Mouse (Mus musculus): ENCODE measurements around the gene Spc24. TPM values are rescaled to one million over a fixed set of nuclear protein-coding genes. Genes with fewer than 3 reads are reported as not detected.

Spc24 gene
- polyA plus RNA-seq, 1 experiment from 2014 or later = 94.2 TPM

DNA sequence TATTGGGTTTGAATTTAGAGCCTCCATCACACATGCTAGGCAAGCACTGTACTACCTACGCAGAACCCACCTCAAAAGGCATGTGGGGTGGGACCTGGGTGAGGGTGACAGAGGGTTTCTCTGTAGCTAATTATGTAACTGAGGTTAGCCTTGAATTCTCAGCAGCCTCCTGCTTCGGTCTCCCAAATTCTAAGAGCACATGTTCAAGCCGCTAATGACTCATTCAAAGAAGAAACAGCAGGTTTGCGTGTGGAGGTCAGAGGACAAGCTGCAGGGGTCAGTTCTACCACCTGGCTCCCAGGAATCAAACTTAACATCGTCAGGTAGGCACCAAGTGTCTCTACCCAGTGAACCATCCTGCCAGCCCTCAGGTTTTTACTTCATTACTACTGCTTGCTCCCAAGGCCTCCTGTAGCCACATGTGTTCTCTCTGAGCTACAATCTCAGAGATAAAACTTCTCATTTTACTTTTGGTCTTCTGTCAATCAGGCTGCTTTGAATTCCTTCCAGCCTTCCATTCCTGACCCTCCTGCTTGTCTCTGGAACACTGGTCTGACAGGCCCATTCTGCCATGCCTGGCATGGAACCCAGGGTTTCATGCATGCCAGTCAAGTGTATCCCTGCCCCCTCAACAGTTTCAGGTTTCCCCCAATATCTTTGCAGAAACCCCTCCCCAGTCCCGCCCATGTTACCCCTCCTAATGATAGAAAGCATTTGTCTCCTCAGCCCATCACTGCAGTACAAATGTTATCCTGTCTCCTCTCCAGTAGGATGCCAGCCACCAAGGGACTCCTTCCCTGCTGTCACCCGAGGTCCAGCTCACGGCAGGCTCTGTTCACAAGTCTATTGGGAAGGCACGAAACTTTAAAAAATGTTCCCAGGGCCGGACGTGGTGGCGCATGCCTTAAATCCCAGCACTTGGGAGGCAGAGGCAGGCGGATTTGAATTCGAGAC is 1.2 kb downstream of the Spc24 start:
- H3K27ac ChIP-seq = no peak overlapping the region
- H3K4me1 ChIP-seq (replicated peaks) = peaks cover 22% of the 10 kb centered on the region
- peak overlapping the region; percentile 90 for H3K4me3 ChIP-seq (replicated peaks)
- 55% methylated on average over 14 of the region's 14 CpGs for WGBS
- peak overlapping the region; percentile 76 for H3K4me2 ChIP-seq (replicated peaks)
- ATAC-seq = no peak
- H3K9ac ChIP-seq = peak overlapping the region; percentile 95
- H3K27me3 ChIP-seq (replicated peaks) = no peaks in the 10 kb centered on the region
- H3K36me3 ChIP-seq = peaks cover 4% of the 10 kb centered on the region; the same call in 1 of the 2 replicates
- no peaks in the 10 kb centered on the region for H3K9me3 ChIP-seq

DNA sequence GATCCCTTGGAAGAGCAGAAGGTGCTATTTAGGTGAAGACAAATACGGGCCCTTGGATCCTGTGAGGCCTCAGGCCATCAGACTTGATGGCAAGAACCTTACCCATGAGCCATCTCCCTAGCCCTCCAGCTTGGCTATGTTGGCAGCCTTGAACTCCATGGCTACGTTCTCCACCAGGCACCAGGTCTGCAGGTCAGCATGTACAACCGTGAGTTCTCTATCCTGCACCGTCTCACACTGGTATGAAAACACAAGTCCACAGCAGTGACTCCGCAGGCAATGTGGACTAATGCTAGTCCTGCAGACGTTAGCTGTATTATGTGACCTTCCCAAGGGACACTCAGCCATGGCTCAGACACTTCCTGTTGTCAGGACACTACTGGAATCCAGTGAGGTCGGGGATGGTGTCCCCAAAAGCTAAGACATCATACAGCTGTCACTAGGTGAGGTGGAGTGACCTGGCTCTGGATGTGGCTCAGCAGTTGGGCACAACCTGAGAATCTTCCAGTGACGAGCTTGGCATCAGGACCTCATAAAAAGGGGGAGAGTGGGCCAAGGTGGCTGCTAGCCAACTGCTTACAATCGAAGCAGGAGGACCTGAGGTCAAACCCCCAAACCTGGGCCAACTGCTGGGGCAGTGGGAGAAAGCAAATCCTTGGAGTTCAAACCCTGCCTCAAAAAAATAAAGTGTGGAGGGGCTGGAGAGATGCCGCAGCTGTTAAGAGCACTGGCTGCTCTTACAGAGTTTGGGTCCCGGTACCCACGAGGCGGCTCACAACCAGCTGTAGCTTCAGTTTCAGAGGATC is 5.4 kb downstream of the Spc24 start:
- WGBS = 79% methylated on average over 13 of the region's 13 CpGs
- no peak overlapping the region for H3K9ac ChIP-seq

DNA sequence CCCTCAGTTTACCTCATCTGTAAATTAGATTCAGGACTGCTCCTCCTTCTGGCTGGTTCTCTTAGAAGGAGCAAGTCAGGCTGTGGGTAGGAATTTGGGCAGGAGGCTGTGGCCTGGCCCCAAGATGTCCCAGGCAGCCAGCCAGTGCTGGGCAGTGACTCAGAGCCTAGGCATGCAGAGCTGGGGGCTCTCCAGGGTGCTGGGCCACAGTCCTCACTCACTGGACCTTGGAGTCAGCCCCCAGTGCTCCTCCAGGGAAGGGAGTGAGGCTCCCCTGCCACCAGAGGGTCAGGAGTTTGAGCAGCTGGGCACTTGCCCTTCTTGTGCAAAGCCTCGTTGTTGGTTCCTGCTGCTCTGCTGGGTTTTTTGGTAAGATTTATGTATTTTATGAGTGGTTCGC is 6.1 kb downstream of the Spc24 start:
- H3K27ac ChIP-seq = peak overlapping the region; percentile 55
- peaks cover 30% of the 10 kb centered on the region for H3K4me1 ChIP-seq (replicated peaks)
- no peak overlapping the region for H3K4me2 ChIP-seq (replicated peaks)
- peak overlapping the region; percentile 15; the same call in 1 of the 2 replicates for H3K9ac ChIP-seq
- H3K9me3 ChIP-seq = no peaks in the 10 kb centered on the region
- H3K27me3 ChIP-seq (replicated peaks) = no peaks in the 10 kb centered on the region
- WGBS = 69% methylated on average over 2 of the region's 2 CpGs
- peaks cover 14% of the 10 kb centered on the region for H3K36me3 ChIP-seq
- ATAC-seq = peak; percentile 48; the same call in 1 of the 2 replicates
- H3K4me3 ChIP-seq (replicated peaks) = no peak overlapping the region

More for the DNA sequence above, 5.4 kb downstream of the Spc24 start:
- H3K27ac ChIP-seq = 0 out of 2 replicates have a peak overlapping the region, but pooled peaks have one; percentile 55
- no peak for ATAC-seq
- H3K27me3 ChIP-seq (replicated peaks) = no peaks in the 10 kb centered on the region
- H3K36me3 ChIP-seq = peaks cover 10% of the 10 kb centered on the region; the same call in 1 of the 2 replicates
- H3K9me3 ChIP-seq = no peaks in the 10 kb centered on the region
- H3K4me1 ChIP-seq (replicated peaks) = peaks cover 33% of the 10 kb centered on the region
- H3K4me3 ChIP-seq (replicated peaks) = no peak overlapping the region
- no peak overlapping the region for H3K4me2 ChIP-seq (replicated peaks)

DNA sequence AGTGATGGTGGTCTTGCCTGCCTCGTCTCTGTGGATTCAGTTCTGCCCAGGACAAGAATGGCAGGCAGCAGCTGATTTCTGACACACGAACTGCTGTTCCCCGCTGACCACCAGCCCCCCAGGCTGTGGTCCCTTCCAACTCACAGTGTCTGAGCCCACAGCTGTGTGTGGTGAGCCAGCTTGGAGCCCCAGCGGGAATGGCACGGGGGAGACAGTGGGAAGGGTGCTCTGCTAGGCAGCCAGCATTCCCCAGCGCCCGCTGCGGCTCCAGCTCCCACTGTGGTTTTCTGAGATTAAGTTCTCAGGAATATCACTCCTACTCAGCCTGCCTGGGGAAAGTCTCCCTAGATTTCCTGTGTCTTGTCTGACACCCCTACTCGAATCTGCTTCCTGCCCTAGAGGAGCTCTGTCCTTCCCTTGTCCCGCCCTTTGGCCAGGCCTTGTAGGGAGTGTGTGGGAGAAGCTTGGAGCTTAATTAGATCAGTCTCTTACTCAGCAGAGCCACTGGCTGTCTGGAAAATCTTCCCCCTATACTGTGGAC is 7.8 kb downstream of the Spc24 start:
- H3K4me1 ChIP-seq (replicated peaks) = peaks cover 23% of the 10 kb centered on the region
- H3K4me2 ChIP-seq (replicated peaks) = no peak overlapping the region
- 34% methylated on average over 10 of the region's 10 CpGs for WGBS
- H3K9me3 ChIP-seq = no peaks in the 10 kb centered on the region
- peak overlapping the region; percentile 14; the same call in 1 of the 2 replicates for H3K9ac ChIP-seq
- no peaks in the 10 kb centered on the region for H3K27me3 ChIP-seq (replicated peaks)
- no peak overlapping the region for H3K4me3 ChIP-seq (replicated peaks)
- peaks cover 20% of the 10 kb centered on the region for H3K36me3 ChIP-seq
- ATAC-seq = peak; percentile 61
- H3K27ac ChIP-seq = peak overlapping the region; percentile 82

DNA sequence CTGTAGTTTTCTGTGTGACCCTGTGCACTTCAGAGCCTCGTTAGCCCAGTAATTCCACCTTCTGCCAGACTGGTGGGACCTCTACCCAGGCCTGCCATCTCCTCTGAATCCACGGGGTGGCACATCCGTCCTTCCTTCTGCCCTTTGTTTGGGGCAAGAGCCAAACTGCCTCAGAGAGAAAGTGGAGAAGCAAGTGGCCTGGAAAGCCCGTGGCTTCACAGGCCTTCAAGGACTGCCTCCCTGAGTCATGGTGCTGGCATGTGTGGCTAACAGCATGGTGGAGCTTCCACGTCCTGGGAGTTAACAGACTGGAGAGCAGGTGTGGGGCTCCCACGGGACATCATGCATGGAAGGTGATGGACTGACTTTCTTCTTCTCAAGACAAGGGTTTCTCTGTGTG is 8.8 kb downstream of the Spc24 start:
- Histone ChIP-seq H3K36me3 (peaks cover 25% of the 10 kb centered on the region), H3K9ac (no peak overlapping the region), H3K4me2 (replicated peaks) (no peak overlapping the region), H3K9me3 (no peaks in the 10 kb centered on the region), H3K4me3 (replicated peaks) (no peak overlapping the region), H3K27me3 (replicated peaks) (no peaks in the 10 kb centered on the region), H3K4me1 (replicated peaks) (peaks cover 23% of the 10 kb centered on the region), H3K27ac (peak overlapping the region; percentile 82)
- no peak for ATAC-seq
- 69% methylated on average over 6 of the region's 6 CpGs for WGBS

DNA sequence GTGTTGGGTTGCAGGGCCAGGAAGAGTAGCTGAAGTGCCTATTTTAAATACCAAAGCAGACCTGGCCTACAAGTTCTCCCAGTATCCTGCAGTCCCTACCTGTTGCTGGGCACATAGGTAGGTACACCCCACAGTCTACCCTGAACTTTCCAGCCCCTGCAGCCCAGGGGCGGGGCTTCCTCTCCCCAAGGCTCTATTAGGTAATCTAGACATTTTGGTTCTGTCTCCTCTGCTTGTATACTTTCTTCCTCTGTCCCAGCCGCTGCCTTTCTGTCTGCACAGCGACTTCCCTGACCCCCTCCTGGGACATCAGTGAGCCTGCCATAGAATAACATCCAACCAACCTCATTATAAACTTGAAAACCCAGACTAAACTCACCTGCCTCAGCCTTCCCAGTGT is 9.7 kb downstream of the Spc24 start:
- H3K4me3 ChIP-seq (replicated peaks) = no peak overlapping the region
- H3K4me1 ChIP-seq (replicated peaks) = peaks cover 23% of the 10 kb centered on the region
- no peaks in the 10 kb centered on the region for H3K27me3 ChIP-seq (replicated peaks)
- WGBS = 83% methylated on average over 3 of the region's 3 CpGs
- no peaks in the 10 kb centered on the region for H3K9me3 ChIP-seq
- no peak for ATAC-seq
- peaks cover 35% of the 10 kb centered on the region for H3K36me3 ChIP-seq
- H3K9ac ChIP-seq = no peak overlapping the region
- no peak overlapping the region for H3K4me2 ChIP-seq (replicated peaks)
- no peak overlapping the region for H3K27ac ChIP-seq

DNA sequence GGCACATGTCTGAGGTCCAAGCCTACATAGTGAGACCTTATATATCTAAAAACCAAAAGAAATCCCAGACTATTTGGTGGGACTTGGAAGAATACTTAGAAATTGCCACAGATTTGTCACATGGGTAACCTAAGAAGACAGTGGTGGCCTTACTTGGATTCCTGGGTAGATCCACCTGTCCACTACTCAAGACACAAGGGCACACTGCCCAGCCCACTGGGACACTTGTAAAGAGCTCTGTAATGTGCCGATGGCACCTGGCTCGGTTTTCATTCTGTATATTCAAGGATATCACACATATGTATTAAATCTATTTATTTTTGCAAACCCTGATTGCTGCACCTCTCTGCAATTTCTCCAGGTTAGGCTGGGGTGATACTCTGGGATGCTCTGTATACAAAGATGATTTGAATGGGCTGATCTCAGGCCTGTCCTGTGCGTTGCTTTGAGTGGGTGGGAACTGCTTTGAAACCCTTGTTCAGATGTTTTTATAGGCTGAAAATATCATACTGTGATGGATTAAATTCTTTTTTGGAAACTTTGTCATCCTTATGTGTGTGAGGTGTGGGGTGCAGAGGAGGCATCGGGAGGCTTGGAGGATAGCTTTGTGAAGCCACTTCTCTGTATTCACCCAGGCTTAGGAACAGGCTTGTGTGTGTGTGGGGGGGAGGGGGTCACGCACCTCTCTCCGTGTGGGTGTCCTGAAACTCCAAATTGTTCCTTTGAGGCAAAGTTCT is 10.6 kb downstream of the Spc24 start:
- 84% methylated on average over 6 of the region's 6 CpGs for WGBS
- H3K36me3 ChIP-seq = peaks cover 36% of the 10 kb centered on the region

DNA sequence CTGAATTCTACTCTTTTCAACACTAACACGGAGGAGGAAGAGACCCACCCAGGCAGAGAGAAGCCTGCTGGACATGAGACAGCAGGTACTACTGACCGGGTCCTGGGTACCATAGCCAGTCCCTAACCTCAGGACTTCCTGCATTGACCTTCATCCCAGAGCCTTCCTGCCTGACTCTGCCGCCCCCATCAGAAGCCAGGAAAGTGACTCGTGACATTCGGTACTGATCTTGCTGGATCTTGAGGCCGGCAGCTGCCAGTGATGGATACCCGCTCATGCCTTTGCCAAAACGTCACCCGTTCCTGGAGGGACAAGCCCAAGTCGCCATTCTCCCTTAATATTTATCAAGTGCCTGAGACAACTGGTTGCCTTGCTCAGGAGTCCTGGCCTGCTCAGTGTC is 11.6 kb downstream of the Spc24 start:
- H3K9ac ChIP-seq = no peak overlapping the region
- H3K27ac ChIP-seq = no peak overlapping the region
- no peak overlapping the region for H3K4me3 ChIP-seq (replicated peaks)
- no peaks in the 10 kb centered on the region for H3K27me3 ChIP-seq (replicated peaks)
- H3K36me3 ChIP-seq = peaks cover 47% of the 10 kb centered on the region
- no peak for ATAC-seq
- peaks cover 13% of the 10 kb centered on the region for H3K4me1 ChIP-seq (replicated peaks)
- 82% methylated on average over 10 of the region's 10 CpGs for WGBS
- H3K4me2 ChIP-seq (replicated peaks) = no peak overlapping the region
- H3K9me3 ChIP-seq = no peaks in the 10 kb centered on the region

More for the DNA sequence above, 10.6 kb downstream of the Spc24 start:
- no peak overlapping the region for H3K4me2 ChIP-seq (replicated peaks)
- H3K27me3 ChIP-seq (replicated peaks) = no peaks in the 10 kb centered on the region
- no peak overlapping the region for H3K4me3 ChIP-seq (replicated peaks)
- no peak for ATAC-seq
- H3K4me1 ChIP-seq (replicated peaks) = peaks cover 21% of the 10 kb centered on the region
- H3K27ac ChIP-seq = no peak overlapping the region
- H3K9ac ChIP-seq = no peak overlapping the region
- no peaks in the 10 kb centered on the region for H3K9me3 ChIP-seq

DNA sequence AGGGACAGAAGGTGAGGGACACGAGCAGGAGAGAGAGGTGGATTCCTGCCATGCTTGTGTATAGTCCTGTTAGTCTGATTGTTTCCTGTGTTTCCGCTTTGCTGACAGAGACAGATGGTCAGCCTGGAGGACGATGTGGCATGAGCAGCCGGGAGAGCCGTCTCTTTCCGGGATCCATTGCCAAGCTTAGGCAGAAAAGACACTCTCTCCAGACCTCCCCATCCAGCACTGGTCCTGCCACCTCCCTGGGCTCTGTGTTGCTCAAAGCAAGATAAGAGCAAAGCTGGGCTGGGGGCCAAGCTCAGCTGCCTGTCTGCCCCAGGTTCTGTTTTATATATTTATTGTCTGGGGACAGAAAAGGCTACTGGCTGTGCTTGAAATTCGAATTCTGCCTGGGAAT is 12.1 kb downstream of the Spc24 start:
- 0 out of 2 replicates have a peak overlapping the region, but pooled peaks have one; percentile 11 for H3K27ac ChIP-seq

DNA sequence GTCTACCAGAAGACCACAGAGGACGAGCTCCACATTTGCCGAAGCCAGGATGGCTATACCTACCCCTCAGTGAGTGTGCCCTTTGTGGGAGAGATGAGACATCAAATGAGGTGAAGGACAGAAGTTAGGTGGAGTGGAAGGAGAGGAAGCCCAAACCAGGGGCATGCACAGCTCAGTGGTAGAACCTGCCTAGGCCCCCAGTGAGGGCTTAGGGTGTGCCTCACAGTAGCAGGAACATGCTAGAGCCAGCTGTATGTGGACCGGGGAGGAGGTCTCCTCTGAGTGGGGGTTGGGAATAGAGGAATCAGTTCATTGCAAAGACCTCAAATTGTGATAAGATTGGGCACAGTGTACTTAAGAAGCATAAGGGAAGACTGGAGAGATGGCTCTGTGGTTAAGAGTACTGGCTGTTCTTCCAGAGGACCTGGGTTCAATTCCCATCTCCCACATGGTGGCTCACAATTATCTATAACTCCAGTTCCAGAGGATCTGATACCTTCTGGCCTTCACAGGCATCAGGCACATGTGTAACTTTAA is 12.8 kb downstream of the Spc24 start:
- no peak overlapping the region for H3K4me2 ChIP-seq (replicated peaks)
- peaks cover 53% of the 10 kb centered on the region for H3K36me3 ChIP-seq
- 85% methylated on average over 3 of the region's 3 CpGs for WGBS
- H3K4me3 ChIP-seq (replicated peaks) = no peak overlapping the region
- no peaks in the 10 kb centered on the region for H3K27me3 ChIP-seq (replicated peaks)
- H3K27ac ChIP-seq = no peak overlapping the region
- peaks cover 10% of the 10 kb centered on the region for H3K4me1 ChIP-seq (replicated peaks)
- no peak overlapping the region for H3K9ac ChIP-seq
- no peaks in the 10 kb centered on the region for H3K9me3 ChIP-seq
- no peak for ATAC-seq

More for the DNA sequence above, 12.1 kb downstream of the Spc24 start:
- H3K27me3 ChIP-seq (replicated peaks) = no peaks in the 10 kb centered on the region
- ATAC-seq = no peak
- H3K36me3 ChIP-seq = peaks cover 47% of the 10 kb centered on the region
- 45% methylated on average over 7 of the region's 7 CpGs for WGBS
- H3K9me3 ChIP-seq = no peaks in the 10 kb centered on the region
- H3K9ac ChIP-seq = no peak overlapping the region
- H3K4me2 ChIP-seq (replicated peaks) = no peak overlapping the region
- H3K4me1 ChIP-seq (replicated peaks) = peaks cover 13% of the 10 kb centered on the region
- H3K4me3 ChIP-seq (replicated peaks) = no peak overlapping the region

DNA sequence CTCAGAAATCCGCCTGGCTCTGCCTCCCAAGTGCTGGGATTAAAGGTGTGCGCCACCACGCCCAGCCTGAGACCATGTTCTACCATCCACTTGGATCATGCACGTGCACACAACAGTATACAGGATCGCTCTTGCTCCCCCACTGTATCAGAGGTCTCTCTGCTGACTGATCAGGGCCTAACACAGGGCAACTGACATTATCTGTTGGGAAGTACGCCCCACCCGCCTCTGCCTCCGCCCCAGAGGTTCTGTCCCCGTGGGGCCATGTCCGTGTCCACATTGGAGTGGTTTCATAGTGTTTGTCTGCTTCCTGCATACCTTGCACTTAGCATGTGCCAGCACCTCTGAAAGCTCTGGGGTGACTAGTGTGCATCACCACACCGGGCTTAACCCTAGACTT is 18.6 kb downstream of the Spc24 start:
- Histone ChIP-seq H3K27me3 (replicated peaks) (no peaks in the 10 kb centered on the region), H3K4me1 (replicated peaks) (peaks cover 3% of the 10 kb centered on the region; the same call in 1 of the 2 replicates), H3K9me3 (no peaks in the 10 kb centered on the region), H3K36me3 (peaks cover 72% of the 10 kb centered on the region), H3K4me3 (replicated peaks) (no peak overlapping the region), H3K27ac (no peak overlapping the region), H3K9ac (no peak overlapping the region), H3K4me2 (replicated peaks) (no peak overlapping the region)
- no peak for ATAC-seq
- WGBS = 93% methylated on average over 11 of the region's 11 CpGs

Measured in intestine, embryonic 15.5 days (tissue).